8 mouse cellular contexts compared by ENCODE assay signal in genomic region chr11:50290486-50291225, GRCm38 (mm10). TPM values are rescaled to one million over a fixed set of nuclear protein-coding genes. Genes with fewer than 3 reads are reported as not detected.
A peak's percentile ranks its signal among the peaks of the same experiment; 100 is the strongest.
DNase-seq lines count a peak whose midpoint lies in the region; ATAC-seq lines count a peak whose summit lies in the region.

No protein-coding gene starts in this region.

- peaks cover 19% of the 10 kb centered on the region for H3K36me3 ChIP-seq in heart, embryonic 11.5 days (ENCODE audit: control insufficient read depth, insufficient read depth, low read length)
- H3K36me3 ChIP-seq in hindbrain, embryonic 10.5 days = peaks cover 71% of the 10 kb centered on the region
- peaks cover 11% of the 10 kb centered on the region for H3K36me3 ChIP-seq in liver, embryonic 16.5 days (ENCODE audit: control insufficient read depth, insufficient read depth)

- peak overlapping the region; percentile 95 for H3K4me3 ChIP-seq in heart, embryonic 11.5 days (ENCODE audit: low read depth, low read length)
- peak overlapping the region; percentile 97 for H3K4me3 ChIP-seq in hindbrain, embryonic 10.5 days
- peak overlapping the region; percentile 99 for H3K4me3 ChIP-seq in liver, embryonic 16.5 days (ENCODE audit: low read depth, low read length)

- no peak for DNase-seq in heart, postnatal 25 days (ENCODE audit: low spot score)
- peak; percentile 61 for DNase-seq in NIH3T3 (ENCODE audit: low read depth)
- no peak for DNase-seq in hindbrain, embryonic 10.5 days (ENCODE audit: low spot score)
- no peak for DNase-seq in T-cell, adult 2 months (ENCODE audit: low spot score)
- no peak for DNase-seq in thymus, postnatal 36 days
- no peak for DNase-seq in thymus, adult 18-20 months

- ATAC-seq in heart, embryonic 11.5 days (replicated peaks; ENCODE audit: insufficient number of reproducible peaks, low FRiP score, low TSS enrichment) = no peak
- no peak for ATAC-seq in liver, embryonic 16.5 days (ENCODE audit: low read depth)

- no peaks in the 10 kb centered on the region for H3K27me3 ChIP-seq in heart, embryonic 11.5 days (ENCODE audit: control insufficient read depth, insufficient read depth, low read length)
- no peaks in the 10 kb centered on the region for H3K27me3 ChIP-seq in hindbrain, embryonic 10.5 days (ENCODE audit: insufficient read depth, poor library complexity, severe bottlenecking)
- H3K27me3 ChIP-seq in liver, embryonic 16.5 days (ENCODE audit: control insufficient read depth, insufficient read depth, low read depth, low read length) = no peaks in the 10 kb centered on the region

- peaks cover 14% of the 10 kb centered on the region for H3K4me1 ChIP-seq in heart, embryonic 11.5 days (ENCODE audit: control insufficient read depth, insufficient read depth, low read length)
- peaks cover 26% of the 10 kb centered on the region for H3K4me1 ChIP-seq in hindbrain, embryonic 10.5 days (replicated peaks)
- peaks cover 26% of the 10 kb centered on the region for H3K4me1 ChIP-seq in liver, embryonic 16.5 days (ENCODE audit: control insufficient read depth, low read depth, low read length)

- intact Hi-C loops in heart, postnatal 25 days (cut with DNase I) = loop anchor here (2.0 kb wide), 2 partner anchors 20 to 54 kb away; no protein-coding TSS in a partner anchor

- WGBS in heart, embryonic 11.5 days (ENCODE audit: insufficient replicate concordance) = 17% methylated on average over 20 of the region's 20 CpGs
- WGBS in hindbrain, embryonic 10.5 days = 21% methylated on average over 20 of the region's 20 CpGs
- 26% methylated on average over 20 of the region's 20 CpGs for WGBS in liver, embryonic 16.5 days (ENCODE audit: insufficient replicate concordance)

- H3K9me3 ChIP-seq in heart, embryonic 11.5 days (replicated peaks; ENCODE audit: control insufficient read depth, low read length) = no peaks in the 10 kb centered on the region
- H3K9me3 ChIP-seq in hindbrain, embryonic 10.5 days = no peaks in the 10 kb centered on the region
- no peaks in the 10 kb centered on the region for H3K9me3 ChIP-seq in liver, embryonic 16.5 days (replicated peaks; ENCODE audit: control insufficient read depth, low read length)

- H3K4me2 ChIP-seq in heart, embryonic 11.5 days = peak overlapping the region; percentile 73
- peak overlapping the region; percentile 87 for H3K4me2 ChIP-seq in liver, embryonic 16.5 days (ENCODE audit: low read depth, low read length)

- H3K9ac ChIP-seq in heart, embryonic 11.5 days (ENCODE audit: low read depth, low read length) = peak overlapping the region; percentile 99
- peak overlapping the region; percentile 99 for H3K9ac ChIP-seq in liver, embryonic 16.5 days (ENCODE audit: low read depth, low read length)

- peak overlapping the region; percentile 99 for H3K27ac ChIP-seq in heart, embryonic 11.5 days (ENCODE audit: low read depth, low read length)
- peak overlapping the region; percentile 99 for H3K27ac ChIP-seq in hindbrain, embryonic 10.5 days
- peak overlapping the region; percentile 95 for H3K27ac ChIP-seq in liver, embryonic 16.5 days (ENCODE audit: low read length)

RNA-seq across cellular contexts. Expression of gene Maml1, which starts 1.5 kb away (rescaled TPM):
- polyA plus RNA-seq in heart, embryonic 11.5 days (2014; fragmentation: Nextera tagmentation; extraction: Ambion mirVana) = 5.5 and 5.9 TPM in 2 replicates
- total RNA-seq in heart, postnatal 25 days (2021) = 10 to 100 TPM; 11.5 to 12.9 TPM
- 4.7 and 5.9 TPM in 2 replicates for polyA plus RNA-seq in hindbrain, embryonic 10.5 days (2016; fragmentation: Nextera tagmentation; extraction: Ambion mirVana)
- polyA plus RNA-seq in liver, embryonic 16.5 days (2015; fragmentation: Nextera tagmentation; extraction: Ambion mirVana) = 1.3 and 1.5 TPM in 2 replicates

RNA-seq across cellular contexts. Expression of gene Canx, which starts 34.8 kb away (rescaled TPM):
- polyA plus RNA-seq in heart, embryonic 11.5 days (2014; fragmentation: Nextera tagmentation; extraction: Ambion mirVana) = 221 and 236 TPM in 2 replicates
- 100 to 1,000 TPM; 266 to 295 TPM for total RNA-seq in heart, postnatal 25 days (2021)
- polyA plus RNA-seq in hindbrain, embryonic 10.5 days (2016; fragmentation: Nextera tagmentation; extraction: Ambion mirVana) = 242 and 331 TPM in 2 replicates
- polyA plus RNA-seq in liver, embryonic 16.5 days (2015; fragmentation: Nextera tagmentation; extraction: Ambion mirVana) = 172 and 184 TPM in 2 replicates

RNA-seq across cellular contexts. Expression of gene Ltc4s, which starts 52.2 kb away (rescaled TPM):
- polyA plus RNA-seq in heart, embryonic 11.5 days (2014; fragmentation: Nextera tagmentation; extraction: Ambion mirVana) = 0.74 TPM in 1 of 2 replicates, not detected in the other
- total RNA-seq in heart, postnatal 25 days (2021) = 1 to 10 TPM; 4.8 to 7.8 TPM
- 1.4 and 1.8 TPM in 2 replicates for polyA plus RNA-seq in hindbrain, embryonic 10.5 days (2016; fragmentation: Nextera tagmentation; extraction: Ambion mirVana)
- polyA plus RNA-seq in liver, embryonic 16.5 days (2015; fragmentation: Nextera tagmentation; extraction: Ambion mirVana) = 0.50 and 0.61 TPM in 2 replicates
